In genomic region chr4:35331161-35331560, GRCm38 (mm10) we compare ENCODE assay signal across 19 mouse cellular contexts.
"Had no signal": no experiment of that assay in that cellular context is flagged by ENCODE, and none has a peak within 500 bp of the region (broad histone marks: within the 10 kb centered on the region; RNA-seq: fewer than 3 reads in every experiment).

No protein-coding gene starts in this region.

- DNase-seq: kidney, adult 2 months; kidney, postnatal 25 days; layer of hippocampus, adult 9-11 months; lung, adult 18-20 months; lung, postnatal 10 days; lung, postnatal 36 days; retina, postnatal 1 day; thymus, adult 18-20 months; thymus, postnatal 14 days; thymus, postnatal 4 days had no signal

- ATAC-seq: intestine, postnatal 0 days; midbrain, embryonic 15.5 days had no signal

- H3K36me3 ChIP-seq: lung, embryonic 15.5 days; midbrain, embryonic 15.5 days; neural tube, embryonic 13.5 days had no signal

- H3K9ac ChIP-seq: lung, embryonic 15.5 days; midbrain, embryonic 15.5 days; neural tube, embryonic 13.5 days had no signal

- H3K27me3 ChIP-seq: lung, embryonic 15.5 days; megakaryocyte, embryonic 14.5 days; midbrain, embryonic 15.5 days; neural tube, embryonic 13.5 days had no signal

- H3K4me3 ChIP-seq: layer of hippocampus, adult 2 months; lung, embryonic 15.5 days; megakaryocyte, embryonic 14.5 days; midbrain, embryonic 15.5 days; myocyte; neural tube, embryonic 13.5 days had no signal

- H3K9me3 ChIP-seq: lung, embryonic 15.5 days; megakaryocyte, embryonic 14.5 days; midbrain, embryonic 15.5 days; neural tube, embryonic 13.5 days had no signal

- H3K4me2 ChIP-seq: lung, embryonic 15.5 days; midbrain, embryonic 11.5 days; midbrain, embryonic 15.5 days; neural tube, embryonic 13.5 days had no signal

- H3K4me1 ChIP-seq: lung, embryonic 15.5 days; megakaryocyte, embryonic 14.5 days; midbrain, embryonic 15.5 days; neural tube, embryonic 13.5 days had no signal

- H3K27ac ChIP-seq: kidney, postnatal 0 days; layer of hippocampus, adult 2 months; lung, embryonic 15.5 days; midbrain, embryonic 15.5 days; neural tube, embryonic 13.5 days had no signal
